Mouse (Mus musculus) limb, embryonic 10.5 days (tissue): ENCODE results near the gene Cpne6. TPM values are rescaled to one million over a fixed set of nuclear protein-coding genes. Genes with fewer than 3 reads are reported as not detected.

Source experiments
- DNase-seq: peaks from one replicate; pipeline ENCODE4 v3.0.0-alpha.2; 2017; ENCODE audit warnings: low spot score
- H3K27ac ChIP-seq: fragments of 300-500 bp; sonication (generic); 2 replicates; pipeline ENCODE4 v1.5.1; 2016; ENCODE audit warnings: mild to moderate bottlenecking
- H3K27me3 ChIP-seq: fragments of 300-500 bp; sonication (generic); 2 replicates; pipeline ENCODE4 v1.6.1; 2016; ENCODE audit warnings: low read depth, mild to moderate bottlenecking; ENCODE audit not compliant: poor library complexity, severe bottlenecking
- H3K36me3 ChIP-seq: fragments of 300-500 bp; sonication (generic); 2 replicates; pipeline ENCODE4 v1.6.1; 2016; ENCODE audit warnings: mild to moderate bottlenecking, moderate library complexity
- H3K4me1 ChIP-seq: fragments of 300-500 bp; sonication (generic); 2 replicates; pipeline ENCODE4 v1.6.1; 2016
- H3K4me3 ChIP-seq: fragments of 300-500 bp; sonication (generic); 2 replicates; pipeline ENCODE4 v1.5.1; 2016; ENCODE audit warnings: mild to moderate bottlenecking, moderate library complexity
- H3K9me3 ChIP-seq: fragments of 300-500 bp; sonication (generic); replicated peaks from 2 replicates; pipeline ENCODE4 v1.6.1; 2016; ENCODE audit warnings: mild to moderate bottlenecking
- WGBS: fragments of 180-500 bp; shearing (Covaris S2); methylation state at CpG from one replicate; pipeline ENCODE4 v1.1.7; 2016; 5-methylcytosine and 5-hydroxymethylcytosine counted together
- polyA plus RNA-seq: library from polyadenylated mRNA; unstranded; fragments of >200 nt; fragmentation: Nextera tagmentation; extraction: Ambion mirVana; gene quantifications from 2 replicates; pipeline ENCODE4 v1.2.1, GENCODE M21; 2016

Gene Cpne6
- polyA plus RNA-seq, 1 experiment from 2014 or later, result 0.05 TPM

GRCm38 (mm10) chr14:55542268-55542667 lies 32.0 kb downstream of the Cpne6 start:
- WGBS, result 94% methylated on average over 12 of the region's 12 CpGs

GRCm38 (mm10) chr14:55544334-55544733 lies 34.1 kb downstream of the Cpne6 start:
- Histone ChIP-seq H3K4me1 (peaks cover 18% of the 10 kb centered on the region), H3K4me3 (no peak overlapping the region), H3K36me3 (peaks cover 70% of the 10 kb centered on the region), H3K27me3 (peaks cover 1% of the 10 kb centered on the region; the same call in 1 of the 2 replicates), H3K27ac (no peak overlapping the region), H3K9me3 (no peaks in the 10 kb centered on the region)
- no peak for DNase-seq
- 90% methylated on average over 9 of the region's 9 CpGs for WGBS

More at GRCm38 (mm10) chr14:55542268-55542667, 32.0 kb downstream of the Cpne6 start:
- peaks cover 18% of the 10 kb centered on the region for H3K4me1 ChIP-seq
- peaks cover 6% of the 10 kb centered on the region; the same call in 1 of the 2 replicates for H3K27me3 ChIP-seq
- H3K4me3 ChIP-seq, result no peak overlapping the region
- no peaks in the 10 kb centered on the region for H3K9me3 ChIP-seq
- DNase-seq, result no peak
- peaks cover 49% of the 10 kb centered on the region for H3K36me3 ChIP-seq
- H3K27ac ChIP-seq, result no peak overlapping the region

- WGBS, result 90% methylated on average over 6 of the region's 6 CpGs
- no peak for DNase-seq
- no peak overlapping the region for H3K4me3 ChIP-seq
- no peaks in the 10 kb centered on the region for H3K27me3 ChIP-seq
- H3K9me3 ChIP-seq, result no peaks in the 10 kb centered on the region
- no peaks in the 10 kb centered on the region for H3K4me1 ChIP-seq
- peaks cover 42% of the 10 kb centered on the region for H3K36me3 ChIP-seq
- H3K27ac ChIP-seq, result no peak overlapping the region
Measured at GRCm38 (mm10) chr14:55550191-55550590, 39.9 kb downstream of the Cpne6 start.

GRCm38 (mm10) chr14:55551347-55551746 lies 41.1 kb downstream of the Cpne6 start:
- no peaks in the 10 kb centered on the region for H3K4me1 ChIP-seq
- no peaks in the 10 kb centered on the region for H3K9me3 ChIP-seq
- peaks cover 32% of the 10 kb centered on the region for H3K36me3 ChIP-seq
- 74% methylated on average over 5 of the region's 5 CpGs for WGBS
- no peak overlapping the region for H3K27ac ChIP-seq
- DNase-seq, result no peak
- H3K4me3 ChIP-seq, result no peak overlapping the region
- H3K27me3 ChIP-seq, result no peaks in the 10 kb centered on the region

GRCm38 (mm10) chr14:55551794-55552193 lies 41.5 kb downstream of the Cpne6 start:
- Histone ChIP-seq H3K27me3 (no peaks in the 10 kb centered on the region), H3K4me1 (peaks cover 2% of the 10 kb centered on the region; the same call in 1 of the 2 replicates), H3K27ac (no peak overlapping the region), H3K4me3 (no peak overlapping the region), H3K36me3 (peaks cover 27% of the 10 kb centered on the region), H3K9me3 (no peaks in the 10 kb centered on the region)
- WGBS, result 88% methylated on average over 8 of the region's 8 CpGs
- no peak for DNase-seq

GRCm38 (mm10) chr14:55554635-55555034 lies 44.4 kb downstream of the Cpne6 start:
- no peaks in the 10 kb centered on the region for H3K9me3 ChIP-seq
- no peak overlapping the region for H3K27ac ChIP-seq
- H3K27me3 ChIP-seq, result no peaks in the 10 kb centered on the region
- H3K36me3 ChIP-seq, result no peaks in the 10 kb centered on the region; the same call in 1 of the 2 replicates
- H3K4me1 ChIP-seq, result peaks cover 6% of the 10 kb centered on the region; the same call in 1 of the 2 replicates
- H3K4me3 ChIP-seq, result no peak overlapping the region
- DNase-seq, result no peak

GRCm38 (mm10) chr14:55555788-55556187 lies 45.5 kb downstream of the Cpne6 start:
- no peak overlapping the region for H3K27ac ChIP-seq

GRCm38 (mm10) chr14:55557003-55557402 lies 46.8 kb downstream of the Cpne6 start:
- WGBS, result 27% methylated on average over 5 of the region's 5 CpGs
- Histone ChIP-seq H3K36me3 (no peaks in the 10 kb centered on the region), H3K27me3 (no peaks in the 10 kb centered on the region), H3K9me3 (no peaks in the 10 kb centered on the region), H3K4me1 (peaks cover 17% of the 10 kb centered on the region), H3K4me3 (no peak overlapping the region), H3K27ac (no peak overlapping the region)
- peak; percentile 72 for DNase-seq

More at GRCm38 (mm10) chr14:55555788-55556187, 45.5 kb downstream of the Cpne6 start:
- H3K4me1 ChIP-seq, result peaks cover 6% of the 10 kb centered on the region; the same call in 1 of the 2 replicates
- no peaks in the 10 kb centered on the region for H3K27me3 ChIP-seq
- no peak overlapping the region for H3K4me3 ChIP-seq
- DNase-seq, result no peak
- 86% methylated on average over 3 of the region's 3 CpGs for WGBS
- no peaks in the 10 kb centered on the region for H3K9me3 ChIP-seq
- H3K36me3 ChIP-seq, result no peaks in the 10 kb centered on the region

- no peak overlapping the region for H3K4me3 ChIP-seq
- H3K36me3 ChIP-seq, result 0 out of 2 replicates have a peak, but pooled peaks cover 2% of the 10 kb centered on the region
- DNase-seq, result no peak
- H3K27ac ChIP-seq, result no peak overlapping the region
- WGBS, result 96% methylated on average over 3 of the region's 3 CpGs
- no peaks in the 10 kb centered on the region for H3K27me3 ChIP-seq
- no peaks in the 10 kb centered on the region for H3K9me3 ChIP-seq
- H3K4me1 ChIP-seq, result peaks cover 18% of the 10 kb centered on the region
Measured at GRCm38 (mm10) chr14:55557587-55557986, 47.3 kb downstream of the Cpne6 start.

- H3K4me3 ChIP-seq, result peak overlapping the region; percentile 79
- peaks cover 18% of the 10 kb centered on the region for H3K4me1 ChIP-seq
- WGBS, result 61% methylated on average over 6 of the region's 6 CpGs
- no peak for DNase-seq
- H3K9me3 ChIP-seq, result no peaks in the 10 kb centered on the region
- no peaks in the 10 kb centered on the region for H3K27me3 ChIP-seq
- peaks cover 12% of the 10 kb centered on the region for H3K36me3 ChIP-seq
- peak overlapping the region; percentile 95; the same call in 1 of the 2 replicates for H3K27ac ChIP-seq
Measured at GRCm38 (mm10) chr14:55558740-55559448, 48.6 kb downstream of the Cpne6 start.

GRCm38 (mm10) chr14:55559799-55560201 lies 49.6 kb downstream of the Cpne6 start, which contains the start of gene Dcaf11:
Gene Dcaf11, plus strand, starts transcription at chr14:55560006.
- Histone ChIP-seq H3K4me1 (peaks cover 18% of the 10 kb centered on the region), H3K27ac (peak within 1 kb of the TSS; percentile 95), H3K27me3 (no peaks in the 10 kb centered on the region), H3K36me3 (peaks cover 21% of the 10 kb centered on the region), H3K9me3 (no peaks in the 10 kb centered on the region), H3K4me3 (peak within 1 kb of the TSS; percentile 79)
- peak; percentile 94 for DNase-seq
- WGBS, result under 1% methylated on average over 27 of the region's 27 CpGs

GRCm38 (mm10) chr14:55560202-55561073 lies 50.2 kb downstream of the Cpne6 start, which contains the start of gene A730061H03Rik:
Gene A730061H03Rik, minus strand, starts transcription at chr14:55560406.
- no peaks in the 10 kb centered on the region for H3K27me3 ChIP-seq
- H3K27ac ChIP-seq, result peak within 1 kb of the TSS; percentile 95
- peaks cover 27% of the 10 kb centered on the region for H3K36me3 ChIP-seq
- DNase-seq, result peak; percentile 96
- H3K9me3 ChIP-seq, result no peaks in the 10 kb centered on the region
- H3K4me3 ChIP-seq, result peak within 1 kb of the TSS; percentile 79
- H3K4me1 ChIP-seq, result peaks cover 18% of the 10 kb centered on the region
- under 1% methylated on average over 51 of the region's 51 CpGs for WGBS

- no peak for DNase-seq
- H3K4me3 ChIP-seq, result no peak overlapping the region
Measured at GRCm38 (mm10) chr14:55561860-55562259, 51.6 kb downstream of the Cpne6 start.

More at GRCm38 (mm10) chr14:55561860-55562259, 51.6 kb downstream of the Cpne6 start:
- H3K9me3 ChIP-seq, result no peaks in the 10 kb centered on the region
- 86% methylated on average over 10 of the region's 10 CpGs for WGBS
- peaks cover 41% of the 10 kb centered on the region for H3K36me3 ChIP-seq
- H3K4me1 ChIP-seq, result peaks cover 15% of the 10 kb centered on the region
- no peaks in the 10 kb centered on the region for H3K27me3 ChIP-seq
- H3K27ac ChIP-seq, result no peak overlapping the region
